Mouse (Mus musculus) frontal cortex, postnatal 14 days (tissue): ENCODE measurements at regions not wholly inside any gene's neighbourhood (a gene's known extent, or its start where the extent isn't known, plus 50 kb on each side); places are given as distances from the start of the nearest gene placed in this dataset.

Source experiments
- DNase-seq, 2 experiments: peaks; one replicate each; pipeline ENCODE4 v3.0.0; 2022; ENCODE audit warnings: low spot score in 2 of 2

- no peak for DNase-seq
Measured at GRCm38 (mm10) chr6:22443573-22443972, 87.5 kb upstream of the Fam3c start.

GRCm38 (mm10) chr6:22443170-22443569, 87.1 kb upstream of the Fam3c start:
- DNase-seq = no peak

- DNase-seq = no peak
Measured at GRCm38 (mm10) chr6:22442591-22442990, 86.5 kb upstream of the Fam3c start.

- DNase-seq = no peak
Measured at GRCm38 (mm10) chr6:22439871-22440270, 83.8 kb upstream of the Fam3c start.

- no peak for DNase-seq
Measured at GRCm38 (mm10) chr6:22429026-22429425, 73.0 kb upstream of the Fam3c start.

- DNase-seq = no peak
Measured at GRCm38 (mm10) chr6:22424161-22424807, 68.2 kb upstream of the Fam3c start.

GRCm38 (mm10) chr6:22423070-22423980, 67.3 kb upstream of the Fam3c start:
- DNase-seq = no peak

GRCm38 (mm10) chr6:22421551-22421950, 65.5 kb upstream of the Fam3c start:
- DNase-seq = no peak

- DNase-seq = no peak
Measured at GRCm38 (mm10) chr6:22418279-22418678, 62.2 kb upstream of the Fam3c start.

GRCm38 (mm10) chr6:22417189-22417588, 61.1 kb upstream of the Fam3c start:
- DNase-seq = no peak

- DNase-seq = no peak
Measured at GRCm38 (mm10) chr6:22411796-22412195, 55.8 kb upstream of the Fam3c start.

- no peak for DNase-seq
Measured at GRCm38 (mm10) chr6:22408808-22409589, 53.0 kb upstream of the Fam3c start.
